Mouse (Mus musculus) lung, adult 18-20 months (tissue): ENCODE measurements around the gene Krt9.
"Not testable (repeated sequence)": the region's sequence is repeated elsewhere in the genome, so short reads cannot be mapped to it uniquely, and the experiment has no call there.

Experiments
- DNase-seq, 2 experiments: peaks; one replicate each; pipeline ENCODE4 v3.0.0; 2022; ENCODE audit warnings: mixed read lengths in 2 of 2

The Krt9 gene

DNA sequence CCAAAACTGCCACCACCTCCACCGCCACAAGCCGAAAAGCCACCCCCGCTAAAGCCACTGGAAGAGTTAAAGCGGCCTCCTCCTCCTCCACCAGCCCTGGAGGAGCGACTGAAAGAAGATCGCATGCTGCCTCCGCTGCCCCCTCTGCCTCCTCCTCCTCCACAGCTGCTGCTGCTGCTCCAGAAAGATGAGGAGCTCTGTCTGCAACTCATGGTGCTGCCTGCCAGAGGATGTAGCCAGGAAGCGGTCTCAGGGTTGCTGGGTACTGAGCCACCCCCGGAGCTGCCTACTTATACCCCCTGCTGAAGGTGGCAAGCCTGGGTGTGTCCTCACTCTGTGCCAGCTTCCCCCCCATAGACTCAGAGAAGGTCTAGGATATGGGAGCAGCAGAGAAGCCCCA is at the start of gene Krt9:
TSS of gene Krt9 (minus strand) at position 255 of the 400 bp plus-strand sequence.
- DNase-seq, result no peak

DNA sequence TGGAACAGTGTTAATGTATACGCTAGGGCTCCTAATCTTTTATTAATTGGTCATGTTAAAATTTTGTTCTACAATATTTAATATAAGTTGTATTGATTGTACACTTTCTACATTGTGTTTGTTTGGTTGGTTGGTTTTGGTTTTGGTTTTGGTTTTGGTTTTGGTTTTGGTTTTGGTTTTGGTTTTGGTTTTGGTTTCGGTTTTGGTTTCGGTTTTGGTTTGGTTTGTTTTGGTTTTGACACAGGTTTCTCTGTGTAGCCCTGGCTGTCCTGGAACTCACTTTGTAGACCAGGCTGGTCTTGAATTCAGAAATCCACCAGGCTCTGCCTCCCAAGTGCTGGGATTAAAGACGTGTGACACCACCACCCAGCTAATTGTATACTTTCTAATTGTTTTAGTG is 47.2 kb upstream of the Krt9 start:
- not testable (repeated sequence) for DNase-seq

DNA sequence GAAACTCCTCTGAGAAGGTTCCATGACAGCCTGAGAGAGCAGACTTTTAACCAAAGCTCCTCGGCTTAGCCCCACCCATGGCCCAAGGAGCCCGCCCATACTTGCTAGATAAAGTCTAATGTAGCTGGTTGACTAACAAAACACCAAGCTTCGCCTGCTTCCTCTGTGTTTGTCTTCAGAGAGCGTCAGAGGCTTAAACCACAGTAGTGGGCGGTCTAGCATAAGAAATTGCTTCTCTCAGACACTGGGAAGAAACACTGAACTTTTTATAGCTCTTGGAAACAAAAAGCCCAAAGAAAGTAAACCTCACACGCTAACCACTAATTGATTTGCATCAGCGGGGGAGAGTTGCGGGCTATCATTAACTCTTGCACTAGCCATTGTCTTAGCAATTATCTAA is 28.7 kb upstream of the Krt9 start:
- no peak for DNase-seq

DNA sequence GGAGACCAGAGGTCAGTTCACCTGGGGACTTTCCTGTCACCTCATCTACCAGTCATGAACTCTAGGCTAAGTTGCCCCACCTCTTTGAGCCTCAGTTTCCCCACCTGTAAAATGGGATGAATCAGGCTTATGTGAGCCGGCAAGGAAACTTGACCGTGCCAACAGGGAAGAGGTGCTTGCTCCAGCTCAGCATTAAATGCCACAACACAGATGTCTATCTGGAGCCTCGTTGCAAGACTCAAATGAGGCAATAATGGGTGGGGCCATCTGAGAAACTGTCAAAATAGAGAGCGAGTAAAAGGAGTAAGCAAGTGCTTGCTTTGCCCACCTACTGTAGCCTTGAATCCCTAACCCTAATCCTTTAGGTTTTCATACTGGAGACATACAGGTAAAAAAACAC is 26.3 kb upstream of the Krt9 start:
- no peak for DNase-seq

DNA sequence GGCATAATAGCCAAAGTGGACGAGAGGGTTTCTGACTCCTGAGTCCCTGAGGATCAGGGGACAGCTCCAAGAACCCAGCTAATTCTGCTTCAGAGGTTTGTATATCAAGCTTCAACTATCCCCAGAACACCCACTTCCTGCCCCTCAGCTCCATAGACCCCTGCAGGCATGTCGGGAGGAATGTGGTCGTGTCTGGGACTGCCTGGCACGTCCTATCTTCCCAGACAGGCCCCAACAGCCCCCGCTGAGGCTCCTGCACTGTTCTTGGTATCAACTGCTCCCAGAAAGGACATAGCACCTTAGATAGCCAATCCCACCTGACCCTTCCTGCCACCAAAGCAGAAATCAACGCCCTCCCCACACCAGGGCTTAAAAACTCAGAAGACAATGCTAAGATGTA is 15.5 kb upstream of the Krt9 start:
- DNase-seq, result no peak

DNA sequence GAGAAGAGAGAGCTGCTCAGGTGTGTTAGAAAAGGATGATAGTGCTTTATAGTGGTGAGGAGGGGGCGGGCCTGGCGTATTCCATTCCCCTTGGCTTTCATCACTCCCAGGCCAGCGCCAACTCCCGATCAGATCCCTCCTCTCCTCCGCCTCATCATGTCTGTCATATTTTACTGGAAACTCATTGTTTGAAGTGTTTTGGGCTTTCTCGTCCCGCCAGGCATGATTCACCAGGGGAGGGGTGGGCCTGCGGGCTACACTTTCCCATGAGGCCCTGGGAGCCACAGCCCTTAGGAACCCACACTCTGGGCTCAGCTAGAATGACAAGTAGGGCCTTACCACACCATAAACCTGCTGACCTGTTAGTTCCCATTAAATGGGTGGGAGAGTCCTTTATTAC is 14.5 kb upstream of the Krt9 start, which contains the start of gene Krt14:
TSS of gene Krt14 (minus strand) at position 51 of the 400 bp plus-strand sequence.
- DNase-seq, result no peak

DNA sequence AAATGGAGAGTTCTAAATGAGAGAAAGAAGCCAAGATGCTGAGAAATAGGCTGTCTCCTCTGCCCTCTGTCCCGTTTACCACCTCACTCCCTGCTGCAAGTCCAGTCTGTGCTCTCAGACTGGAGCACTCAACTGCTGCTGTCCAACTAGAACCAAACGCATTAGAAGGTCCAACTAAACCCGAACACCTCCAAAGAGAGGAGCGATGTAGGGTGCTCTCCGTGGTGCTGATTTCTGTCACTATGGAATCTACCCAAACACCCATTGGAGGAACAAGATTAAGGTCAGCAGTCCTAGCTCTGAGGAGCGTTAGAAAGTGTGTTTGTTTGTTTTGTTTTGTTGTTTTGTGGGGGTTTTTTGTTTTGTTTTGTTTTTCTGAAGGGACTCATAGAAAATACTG is 10.4 kb upstream of the Krt9 start:
- DNase-seq, result peak in 1 of 2 experiments; percentile 18

DNA sequence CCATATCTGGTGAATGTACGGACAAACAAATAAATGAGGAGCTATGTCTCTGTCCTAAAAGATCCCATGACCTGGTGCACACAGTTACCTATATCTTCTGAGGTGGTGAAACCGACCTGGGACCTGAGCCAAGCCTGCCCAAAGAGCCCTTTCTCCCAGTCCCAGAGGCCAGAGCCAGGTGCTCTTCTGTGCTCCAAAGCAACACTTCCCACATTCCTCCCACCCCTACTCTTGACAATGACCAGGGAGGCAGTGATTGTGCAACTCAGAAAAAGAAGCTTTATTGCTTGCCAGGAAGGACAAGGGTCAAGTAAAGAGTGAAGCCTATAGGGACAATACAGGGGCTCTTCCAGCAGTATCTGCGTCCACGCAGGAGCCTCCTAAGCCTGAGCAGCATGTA is 9.9 kb upstream of the Krt9 start:
- no peak for DNase-seq

DNA sequence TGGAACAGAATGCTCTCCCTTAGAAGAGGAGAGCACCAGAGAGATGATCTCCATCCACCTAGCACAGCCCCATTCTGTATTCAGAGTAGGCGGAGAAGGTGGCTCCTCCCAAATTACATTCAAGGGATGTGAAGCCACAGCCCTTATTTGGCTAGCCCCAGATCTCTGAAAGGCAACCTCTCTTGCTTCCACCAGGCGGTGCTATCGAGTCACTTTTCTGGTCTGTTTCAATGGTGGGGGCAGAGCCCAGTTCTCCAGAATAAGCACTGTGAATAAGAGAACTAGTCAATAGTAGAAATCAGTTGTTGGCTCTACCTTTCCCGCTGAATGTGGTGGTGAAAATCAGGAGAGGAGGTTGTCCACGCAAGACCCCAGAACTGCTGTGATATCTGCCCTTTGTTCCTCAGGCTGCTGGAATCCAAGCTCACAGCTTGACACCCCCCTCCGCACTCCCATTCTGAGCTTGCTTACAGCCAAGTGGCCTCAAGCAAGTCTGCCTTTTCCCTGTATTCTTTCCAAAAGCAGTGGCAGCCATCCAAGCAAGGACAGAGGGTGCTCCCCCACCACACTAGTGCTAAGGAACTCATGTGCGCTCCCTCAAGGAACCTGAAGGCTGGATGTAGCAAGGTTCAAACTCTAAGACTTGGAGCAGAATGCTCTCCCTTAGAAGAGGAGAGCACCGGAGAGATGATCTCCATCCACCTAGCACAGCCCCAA is 7.2 kb upstream of the Krt9 start:
- peak; percentile 10 to 29 for DNase-seq

DNA sequence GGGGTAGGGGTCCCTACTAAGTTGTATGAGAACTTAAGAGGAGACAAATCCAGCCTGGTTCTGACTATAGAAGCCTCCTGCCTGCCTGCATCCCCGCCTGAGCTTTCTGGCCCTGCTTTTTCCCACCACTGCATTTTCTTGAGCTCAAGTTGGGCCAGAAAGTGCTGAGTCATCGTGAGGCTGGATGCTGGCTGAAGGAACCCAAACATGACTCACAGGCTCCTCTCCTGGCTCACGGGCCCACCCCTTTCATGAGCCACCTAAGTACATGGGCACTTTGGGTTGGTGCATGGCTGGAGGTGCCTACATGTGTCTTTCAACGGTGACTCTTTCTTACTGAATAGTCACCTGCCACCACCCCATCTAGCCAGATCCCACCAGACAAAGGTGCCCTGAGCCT is 5.6 kb upstream of the Krt9 start:
- peak in 1 of 2 experiments; percentile 10 for DNase-seq

DNA sequence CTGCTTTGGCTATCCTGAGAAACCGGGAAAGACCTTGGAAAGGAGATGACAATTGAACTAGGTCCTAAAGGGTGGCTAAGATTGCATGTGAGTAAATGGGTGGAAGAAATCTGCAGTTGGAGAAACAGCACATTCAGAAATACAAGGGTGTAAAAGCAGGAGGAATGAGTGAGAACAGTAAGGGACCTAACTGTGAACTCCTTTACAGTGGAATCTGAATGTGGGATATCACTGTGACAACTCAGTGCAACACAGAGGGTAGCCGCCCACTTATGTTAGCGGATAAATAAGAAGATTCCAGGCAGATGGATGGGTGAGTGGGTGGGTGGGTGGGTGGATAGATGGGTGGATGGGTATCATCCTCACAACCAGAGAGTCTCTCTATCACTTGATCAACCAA is 1.2 kb downstream of the Krt9 start:
- no peak for DNase-seq

DNA sequence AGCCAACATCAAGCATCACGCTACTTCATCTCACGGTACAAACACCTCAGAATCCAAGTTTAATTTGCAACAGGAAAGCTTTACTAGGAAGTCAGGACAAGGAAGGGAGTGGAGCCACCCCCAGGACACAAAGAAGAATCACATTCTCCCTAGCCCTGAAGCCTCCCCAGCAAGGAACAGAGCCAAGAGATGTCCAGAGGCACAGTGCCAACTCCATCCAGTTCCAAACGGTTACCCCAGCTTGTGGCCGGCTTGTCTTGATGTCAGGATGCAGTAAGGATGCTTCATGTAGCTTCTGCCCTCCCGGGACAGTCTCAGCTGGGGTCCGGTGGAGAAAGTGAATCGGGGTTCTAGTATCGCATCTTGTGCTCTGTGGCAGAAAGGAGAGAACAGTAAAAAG is 6.3 kb downstream of the Krt9 start:
- DNase-seq, result no peak

DNA sequence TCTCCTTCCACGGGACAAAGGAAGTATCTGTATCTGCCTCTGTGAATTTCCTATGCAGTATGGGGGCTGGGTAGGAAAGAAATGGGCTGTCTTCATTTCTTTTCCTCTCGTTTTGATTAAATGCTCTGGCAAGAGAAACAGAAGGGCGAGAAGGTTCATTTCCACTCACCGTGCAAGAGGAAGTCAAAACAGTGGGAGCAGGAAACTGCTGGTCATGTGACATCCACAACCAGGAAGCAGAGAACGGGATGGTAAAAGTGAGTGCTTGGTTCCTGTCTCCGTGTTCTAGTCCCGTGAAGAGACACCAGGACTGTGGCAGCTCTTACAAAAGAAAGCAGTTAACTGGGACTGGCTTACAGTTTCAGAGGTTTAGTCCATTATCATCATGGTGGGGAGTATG is 11.3 kb downstream of the Krt9 start:
- DNase-seq, result no peak

DNA sequence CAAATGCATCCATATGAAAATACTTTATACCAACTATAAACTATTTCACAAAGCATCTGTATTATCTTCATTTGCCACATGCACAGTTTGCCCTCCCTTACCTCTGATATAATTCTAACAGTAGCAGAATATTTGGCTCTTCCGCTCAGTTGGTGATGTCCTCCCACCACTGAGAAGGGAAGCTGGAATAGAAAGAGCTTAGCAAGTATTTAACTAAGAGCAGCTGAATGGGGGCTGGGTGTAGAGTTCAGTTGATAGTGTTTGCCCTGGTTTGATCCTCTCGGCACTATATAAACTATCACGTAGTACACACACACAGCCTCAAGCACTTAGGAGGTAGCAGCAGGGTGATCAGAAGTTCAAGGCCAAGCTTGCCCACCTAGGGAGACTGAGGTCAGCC is 13.8 kb downstream of the Krt9 start:
- DNase-seq, result no peak

DNA sequence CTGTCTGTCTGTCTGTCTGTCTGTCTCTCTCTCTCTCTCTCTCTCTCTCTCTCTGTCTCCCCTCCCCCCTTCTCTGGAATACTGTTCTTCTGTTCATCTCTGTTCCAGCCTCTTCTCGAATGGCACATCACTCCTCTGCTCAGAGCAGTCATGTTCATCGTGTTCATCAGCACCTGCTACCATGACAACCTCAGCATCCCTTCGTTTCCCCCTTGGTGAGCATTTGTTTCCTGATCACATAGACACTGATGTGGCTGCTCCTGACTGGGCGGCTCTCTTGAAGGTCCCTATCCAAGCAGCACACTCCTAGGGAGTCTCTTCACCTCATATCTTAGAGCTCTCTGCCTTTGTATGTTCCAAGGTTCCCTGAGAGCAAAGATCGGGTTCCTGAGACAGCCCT is 14.7 kb downstream of the Krt9 start:
- DNase-seq, result no peak

DNA sequence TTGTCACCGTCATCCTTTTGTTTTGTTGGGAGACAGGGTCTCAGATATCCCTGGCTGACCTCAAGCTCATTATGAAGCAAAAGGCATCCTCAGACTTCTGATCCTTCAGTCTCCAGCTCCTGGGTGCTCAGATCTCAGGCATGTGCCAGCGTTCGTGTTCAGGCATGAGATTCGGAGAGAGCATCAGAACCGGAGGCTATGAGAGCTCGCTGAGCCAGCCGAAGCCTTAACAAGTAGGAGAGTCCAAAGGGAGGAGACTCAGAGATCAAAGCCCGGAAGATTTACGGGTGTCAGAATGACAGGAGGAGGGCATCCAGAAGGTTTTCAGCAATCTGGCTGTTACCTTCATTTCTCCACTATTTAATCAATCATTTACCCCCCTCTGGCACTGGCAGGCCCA is 16.3 kb downstream of the Krt9 start:
- no peak for DNase-seq

DNA sequence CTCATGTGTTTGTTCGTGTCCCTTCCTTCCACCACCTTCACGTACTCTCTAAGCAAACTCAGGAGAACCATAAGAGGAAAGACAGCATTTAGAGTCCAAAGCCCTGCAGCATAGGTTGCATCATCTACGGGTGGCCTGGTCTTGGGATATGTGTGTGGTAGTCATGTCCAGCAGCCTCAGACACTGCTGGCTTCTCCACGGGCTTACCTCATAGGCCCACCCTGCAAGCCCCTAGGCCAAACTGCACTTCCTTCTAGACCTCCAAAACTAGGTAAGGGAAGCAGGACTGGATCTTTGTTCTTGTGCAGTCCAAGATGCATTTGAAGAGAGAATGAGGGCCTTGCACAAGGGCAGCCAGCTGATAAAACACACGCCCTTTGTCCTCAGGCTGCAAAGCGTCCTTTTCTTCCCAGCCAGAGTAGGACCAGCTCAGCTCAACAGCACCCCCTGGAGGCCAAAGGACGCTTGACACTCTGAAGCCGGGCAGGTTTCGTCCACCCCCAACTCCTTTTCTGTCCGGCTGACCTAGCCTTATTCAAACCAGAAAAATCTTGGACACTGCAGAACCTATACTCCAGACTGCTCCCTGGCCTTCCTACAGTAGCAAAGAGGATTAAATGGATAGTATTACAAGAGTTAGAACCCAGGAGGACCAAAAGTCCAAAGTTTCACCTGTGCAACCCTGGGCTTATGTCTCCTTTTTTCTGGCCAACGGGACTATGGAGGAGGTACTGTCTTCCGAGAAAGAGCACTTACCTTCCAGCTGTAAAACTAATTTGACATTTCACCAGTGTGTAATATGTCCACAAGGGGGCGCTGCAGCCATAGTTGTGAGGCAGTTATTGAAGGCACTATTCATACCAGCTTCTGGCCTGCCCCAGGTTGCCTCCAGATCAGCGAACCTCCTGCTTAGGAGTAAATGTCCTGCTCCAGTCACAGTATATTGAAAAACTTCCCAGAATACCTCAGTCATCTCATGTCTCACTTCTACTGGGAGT is 24.0 kb downstream of the Krt9 start:
- peak; percentile 73 to 80 for DNase-seq

DNA sequence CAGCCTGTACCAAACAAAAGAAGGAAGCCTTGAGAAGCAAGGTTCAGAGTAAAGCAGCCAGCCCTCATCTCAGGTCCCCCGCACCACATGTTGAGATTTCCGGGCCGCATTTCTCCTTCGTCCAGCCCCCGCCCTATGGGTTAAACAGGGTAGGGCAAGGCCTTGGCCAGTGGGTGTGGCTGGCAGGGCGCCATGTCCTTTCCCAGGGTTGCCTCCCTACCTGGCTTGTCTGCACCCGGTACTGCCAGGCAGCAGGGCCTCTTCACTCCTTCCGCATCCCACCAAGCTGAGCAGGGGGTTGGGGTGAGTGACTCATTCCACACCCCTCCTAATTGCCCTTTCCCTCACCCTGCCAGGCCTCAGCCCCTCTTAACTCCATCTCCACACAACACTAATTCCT is 25.0 kb downstream of the Krt9 start:
- DNase-seq, result peak; percentile 84 to 89

DNA sequence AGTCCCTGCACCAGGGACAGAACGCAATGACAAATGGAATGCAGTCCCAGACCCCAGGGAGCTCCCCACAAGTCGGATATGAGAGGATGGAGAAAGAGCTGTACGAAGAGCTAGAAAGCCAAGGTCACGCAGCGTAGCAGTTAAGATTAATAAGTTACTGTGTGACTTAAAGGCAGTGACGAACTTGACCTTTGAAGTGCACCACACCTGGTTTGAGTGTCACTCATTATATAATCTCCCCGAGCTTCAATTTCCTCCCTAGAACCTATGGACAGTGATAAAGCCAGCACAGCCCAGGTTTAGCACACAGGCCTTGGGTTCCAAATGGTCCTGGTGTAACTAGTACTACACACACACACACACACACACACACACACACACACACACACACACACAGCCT is 28.7 kb downstream of the Krt9 start:
- no peak for DNase-seq

DNA sequence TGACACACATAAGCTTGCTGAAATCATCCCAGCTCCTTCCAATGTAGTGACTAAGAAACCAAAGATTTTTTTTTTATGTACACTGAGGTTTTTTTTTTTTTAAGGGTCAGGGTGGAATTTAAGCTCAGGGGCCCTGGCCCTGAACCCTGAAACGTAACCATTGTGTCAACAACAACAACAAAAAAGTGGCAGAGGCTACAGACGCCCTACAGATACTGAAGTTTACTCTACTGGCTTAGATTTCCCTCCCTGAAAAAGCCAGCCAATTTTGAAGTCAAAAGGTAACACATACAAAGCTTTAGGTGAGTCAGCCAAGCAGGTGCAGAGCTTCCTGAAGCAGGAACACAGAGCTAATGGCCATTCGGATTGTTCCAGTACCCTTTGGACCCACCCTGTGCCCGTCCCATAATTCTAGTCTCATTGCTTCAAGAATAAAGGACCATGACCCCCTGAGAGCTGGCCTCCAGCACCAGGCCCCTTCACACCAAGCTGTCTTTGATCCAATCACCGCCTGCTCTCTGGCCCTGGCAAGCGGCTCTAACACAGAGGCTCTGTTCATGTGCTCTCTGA is 35.1 kb downstream of the Krt9 start:
- DNase-seq, result no peak

DNA sequence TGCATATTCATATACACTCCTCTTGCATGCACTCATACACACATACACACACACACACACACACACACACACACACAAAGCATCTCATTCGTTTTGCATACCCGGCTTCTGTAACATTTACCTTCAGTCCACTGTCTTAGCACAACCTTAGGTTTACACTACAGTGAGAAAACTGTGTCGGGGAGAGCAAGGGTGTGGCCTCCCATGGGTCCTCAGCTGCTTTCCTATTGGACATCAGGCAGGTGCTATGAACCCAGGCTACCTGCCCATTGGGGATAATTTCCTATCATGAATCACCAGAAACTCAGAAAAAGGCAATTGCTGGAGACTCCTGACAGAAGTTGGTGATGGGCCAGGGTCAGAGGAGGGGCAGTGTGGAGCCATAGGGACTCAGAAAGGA is 35.7 kb downstream of the Krt9 start:
- DNase-seq, result no peak

DNA sequence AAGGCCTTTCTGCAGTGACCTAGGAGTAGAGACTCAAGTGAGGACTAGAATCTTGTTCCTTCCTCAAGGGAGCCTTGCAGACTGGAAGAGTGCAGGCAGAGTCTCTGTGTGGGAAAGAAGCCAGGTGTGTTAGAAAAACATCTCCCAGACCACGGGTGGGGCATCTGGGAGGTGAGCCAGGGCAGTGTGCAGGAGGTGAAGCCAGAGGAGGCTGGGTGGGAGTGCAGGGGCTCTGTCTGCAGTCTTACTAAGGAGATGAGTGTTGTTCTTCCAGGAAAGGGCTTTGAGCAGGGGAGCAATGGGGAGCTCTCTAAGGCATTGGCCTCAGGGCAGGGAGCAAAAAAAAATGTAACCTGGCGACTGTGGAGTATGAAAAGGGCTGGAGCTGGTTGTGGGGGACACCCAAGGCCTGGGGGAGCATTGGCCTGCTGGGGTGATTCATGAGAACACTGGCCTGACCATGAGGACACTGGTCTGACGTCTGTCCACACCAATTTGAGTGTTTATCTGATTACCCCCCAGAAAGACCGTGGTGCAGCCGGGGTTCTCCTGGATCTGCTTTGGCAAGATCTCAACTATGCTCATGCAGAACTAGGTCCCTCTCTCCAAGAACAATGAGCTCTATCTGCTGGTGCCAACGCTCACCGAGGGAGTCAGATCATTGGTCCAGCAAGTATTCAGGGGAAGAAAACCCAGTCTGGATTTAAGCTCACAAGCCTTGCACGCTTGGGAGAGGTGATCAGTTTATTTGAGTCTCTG is 37.4 kb downstream of the Krt9 start:
- peak; percentile 40 to 56 for DNase-seq
